Mouse (Mus musculus) erythroblast, embryonic 14.5 days (primary cell): ENCODE data around the gene Pld6.

Source experiments
- GATA1 ChIP-seq: IDR thresholded peaks from 2 replicates; pipeline ENCODE4 v1.6.1; 2012; ENCODE audit warnings: low read length, inconsistent platforms, mixed read lengths
- TAL1 ChIP-seq: IDR thresholded peaks from 3 replicates; pipeline ENCODE4 v1.6.1; 2012; ENCODE audit warnings: low read length, inconsistent platforms, mixed read lengths

- TF ChIP-seq GATA1 (no peak), TAL1 (no peak)
Observed at GRCm38 (mm10) chr11:59789311-59789710, 1.9 kb upstream of the Pld6 start.
